Mouse (Mus musculus): ENCODE data around the gene Ldoc1. TPM values are rescaled to one million over a fixed set of nuclear protein-coding genes. Genes with fewer than 3 reads are reported as not detected.

The Ldoc1 gene
- polyA plus RNA-seq, 1 experiment, result not detected

- H3K79me2 ChIP-seq (ENCODE audit: control insufficient read depth, insufficient read depth), result no peaks in the 10 kb centered on the region
- H3K36me3 ChIP-seq (ENCODE audit: control insufficient read depth, insufficient read depth), result no peaks in the 10 kb centered on the region
- no peak overlapping the region for H3K4me2 ChIP-seq (ENCODE audit: low read depth)
- H3K4me3 ChIP-seq, result no peak overlapping the region
- TF ChIP-seq TCF12 (IDR thresholded peaks at IDR 0.05; ENCODE audit: insufficient read depth, poor library complexity, severe bottlenecking), result no peak
- TF ChIP-seq REST (IDR thresholded peaks at IDR 0.05; ENCODE audit: insufficient read depth, insufficient read length), result no peak
- TF ChIP-seq E2F4 (IDR thresholded peaks at IDR 0.05; ENCODE audit: insufficient read depth), result no peak
- TF ChIP-seq POLR2A (IDR thresholded peaks at IDR 0.05; ENCODE audit: insufficient read length, low read depth), result no peak
- no peak for TF ChIP-seq POLR2AphosphoS2 (IDR thresholded peaks at IDR 0.05; ENCODE audit: insufficient read length, low read depth)
- TF ChIP-seq SRF (IDR thresholded peaks at IDR 0.05; ENCODE audit: control insufficient read depth, insufficient read length, low read depth), result no peak
- TF ChIP-seq MYOD1 (IDR thresholded peaks at IDR 0.05; ENCODE audit: control insufficient read depth in 1 of 3, insufficient read length in 2 of 3, low read depth in 2 of 3), result no peak
- no peak for TF ChIP-seq TCF3 (IDR thresholded peaks at IDR 0.05; ENCODE audit: insufficient read length, low read depth)
- TF ChIP-seq MYOG (IDR thresholded peaks at IDR 0.05; ENCODE audit: control insufficient read depth in 1 of 3, insufficient read depth in 1 of 3, insufficient read length in 2 of 3, low read depth in 2 of 3), result no peak
- no peak for TF ChIP-seq MAX (IDR thresholded peaks at IDR 0.05; ENCODE audit: low read depth)
- no peak for TF ChIP-seq USF1 (IDR thresholded peaks at IDR 0.05; ENCODE audit: low read depth)
- TF ChIP-seq CEBPB (IDR thresholded peaks at IDR 0.05; ENCODE audit: insufficient read depth, poor library complexity, severe bottlenecking), result no peak
- no peak overlapping the region for H3ac ChIP-seq (ENCODE audit: control insufficient read depth, insufficient read length)
- no peaks in the 10 kb centered on the region for H3K27me3 ChIP-seq (ENCODE audit: control insufficient read depth, insufficient read depth, insufficient read length)
Observed at GRCm38 (mm10) chrX:61727516-61728310, 18.4 kb downstream of the Ldoc1 start.

Data from myocyte (in vitro differentiated cells).